Mouse (Mus musculus) G1E (cell line): ENCODE measurements around the gene Pxt1.

Experiments used
- CTCF ChIP-seq: IDR thresholded peaks from 2 replicates; pipeline ENCODE4 v1.5.1; 2012; ENCODE audit warnings: low read depth, low read length, inconsistent platforms, mixed read lengths
- GATA1 ChIP-seq: IDR thresholded peaks from 2 replicates; pipeline ENCODE4 v1.6.1; 2012; ENCODE audit warnings: borderline replicate concordance, low read length, inconsistent platforms, mixed read lengths
- POLR2AphosphoS5 ChIP-seq: IDR thresholded peaks from 2 replicates; pipeline ENCODE4 v1.6.1; 2012; ENCODE audit warnings: low read depth, low read length, inconsistent platforms; ENCODE audit not compliant: insufficient replicate concordance
- TAL1 ChIP-seq: conservative IDR thresholded peaks from 2 replicates; pipeline ENCODE4 v1.6.1; 2012; ENCODE audit warnings: low read depth, low read length, inconsistent platforms, mixed read lengths

DNA sequence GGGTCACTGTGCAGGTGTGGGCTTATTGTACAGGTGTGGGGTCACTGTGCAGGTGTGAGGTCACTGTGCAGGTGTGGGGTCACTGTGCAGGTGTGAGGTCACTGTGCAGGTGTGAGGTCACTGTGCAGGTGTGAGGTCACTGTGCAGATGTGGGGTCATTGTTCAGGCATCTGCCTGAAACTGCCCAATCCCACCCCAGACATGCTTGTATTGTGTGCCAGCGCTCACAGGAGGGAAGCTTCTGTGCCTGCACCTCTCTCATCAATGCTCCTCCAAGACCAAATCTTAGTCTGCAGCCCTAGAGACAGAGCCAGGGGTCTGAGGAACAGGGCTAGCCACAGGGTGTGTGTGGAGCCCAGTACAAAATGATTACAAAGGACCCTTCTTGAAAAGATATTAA is 27.1 kb downstream of the Pxt1 start:
- TF ChIP-seq GATA1, result no peak
- TF ChIP-seq POLR2AphosphoS5, result no peak
- TF ChIP-seq CTCF, result no peak
- no peak for TF ChIP-seq TAL1
